Mouse (Mus musculus) thymus, postnatal 25 days (tissue): ENCODE results near the gene Nop16.

Experiments used
- DNase-seq: peaks from one replicate; pipeline ENCODE4 v3.0.0; 2022

Nop16 gene

GRCm38 (mm10) chr13:54559656-54560055 is 30.2 kb downstream of the Nop16 start:
- DNase-seq = no peak

GRCm38 (mm10) chr13:54557652-54558051 is 32.2 kb downstream of the Nop16 start:
- DNase-seq = no peak

GRCm38 (mm10) chr13:54556796-54557195 is 33.1 kb downstream of the Nop16 start:
- DNase-seq = no peak

DNA sequence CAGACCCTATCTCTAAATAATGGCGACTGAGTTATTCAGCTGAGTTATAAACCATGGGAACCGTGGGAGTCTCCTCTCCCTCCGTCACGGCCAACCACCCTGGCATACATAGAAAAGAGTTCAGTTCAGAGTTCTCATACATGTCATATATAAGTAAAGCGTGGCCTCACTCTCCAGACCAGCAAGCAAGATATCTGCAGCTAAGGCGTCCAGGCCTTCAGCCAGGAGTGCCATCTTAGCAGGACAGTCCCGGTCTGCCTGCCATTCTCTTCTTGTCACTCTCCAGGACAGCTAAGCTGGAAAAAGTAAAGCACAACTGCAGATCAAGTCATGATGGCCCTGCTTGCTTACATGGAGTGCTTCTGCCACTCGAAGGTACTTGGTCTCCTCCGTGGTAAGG is 33.7 kb downstream of the Nop16 start:
- DNase-seq = no peak

- no peak for DNase-seq
Observed at GRCm38 (mm10) chr13:54548036-54548435, 41.9 kb downstream of the Nop16 start.
